Mouse (Mus musculus) lung, postnatal 0 days (tissue): ENCODE measurements around the gene Rhof. TPM values are rescaled to one million over a fixed set of nuclear protein-coding genes. Genes with fewer than 3 reads are reported as not detected.

ENCODE experiments used
- ATAC-seq: fragments of 200-750 bp; cut with Nextera tagmentation; 2 replicates; pipeline ENCODE4 v1.8.0; 2017; ENCODE audit warnings: moderate library complexity
- DNase-seq: peaks from one replicate; pipeline ENCODE4 v3.0.0-alpha.2; 2016; ENCODE audit warnings: low spot score
- H3K27ac ChIP-seq: fragments of 300-500 bp; sonication (generic); 2 replicates; pipeline ENCODE4 v1.5.1; 2014; ENCODE audit warnings: antibody characterized with exemption, mild to moderate bottlenecking, low read length, mixed read lengths
- H3K27me3 ChIP-seq: fragments of 300-500 bp; sonication (generic); replicated peaks from 2 replicates; pipeline ENCODE4 v1.6.1; 2014; ENCODE audit warnings: low read length, mixed read lengths; ENCODE audit not compliant: insufficient read depth
- H3K36me3 ChIP-seq: fragments of 300-500 bp; sonication (generic); 2 replicates; pipeline ENCODE4 v1.6.1; 2014; ENCODE audit warnings: low read length, mixed read lengths; ENCODE audit not compliant: insufficient read depth
- H3K4me1 ChIP-seq: fragments of 300-500 bp; sonication (generic); 2 replicates; pipeline ENCODE4 v1.6.1; 2014; ENCODE audit warnings: antibody characterized with exemption, low read depth, low read length, mixed read lengths; ENCODE audit not compliant: insufficient read depth
- H3K4me2 ChIP-seq: fragments of 300-500 bp; sonication (generic); replicated peaks from 2 replicates; pipeline ENCODE4 v1.6.1; 2014; ENCODE audit warnings: low read depth, mild to moderate bottlenecking, low read length, moderate library complexity, mixed read lengths
- H3K4me3 ChIP-seq: fragments of 300-500 bp; sonication (generic); 2 replicates; pipeline ENCODE4 v1.5.1; 2014; ENCODE audit warnings: low read depth, low read length
- H3K9ac ChIP-seq: fragments of 300-500 bp; sonication (generic); replicated peaks from 2 replicates; pipeline ENCODE4 v1.6.1; 2014; ENCODE audit warnings: low read depth, mild to moderate bottlenecking
- H3K9me3 ChIP-seq: fragments of 300-500 bp; sonication (generic); 2 replicates; pipeline ENCODE4 v1.6.1; 2016; ENCODE audit warnings: low read length, mixed read lengths
- CTCF ChIP-seq: IDR thresholded peaks from 2 replicates; pipeline ENCODE4 v1.5.1; 2016; ENCODE audit warnings: antibody characterized with exemption, mild to moderate bottlenecking
- EP300 ChIP-seq: IDR thresholded peaks from 2 replicates; pipeline ENCODE4 v1.6.1; 2016; ENCODE audit warnings: antibody characterized with exemption, mild to moderate bottlenecking, control low read depth
- WGBS: fragments of 180-500 bp; shearing (Covaris S2); extraction: QIAGEN DNeasy Blood & Tissue Kit; methylation state at CpG from one replicate; pipeline ENCODE4 v1.1.7; 2014; 5-methylcytosine and 5-hydroxymethylcytosine counted together
- polyA plus RNA-seq: library from polyadenylated mRNA; unstranded; fragments of >200 nt; fragmentation: Nextera tagmentation; extraction: Ambion mirVana; gene quantifications from 2 replicates; pipeline ENCODE4 v1.2.1, GENCODE M21; 2015

Rhof gene
- polyA plus RNA-seq, 1 experiment from 2014 or later, result 12.4 TPM

DNA sequence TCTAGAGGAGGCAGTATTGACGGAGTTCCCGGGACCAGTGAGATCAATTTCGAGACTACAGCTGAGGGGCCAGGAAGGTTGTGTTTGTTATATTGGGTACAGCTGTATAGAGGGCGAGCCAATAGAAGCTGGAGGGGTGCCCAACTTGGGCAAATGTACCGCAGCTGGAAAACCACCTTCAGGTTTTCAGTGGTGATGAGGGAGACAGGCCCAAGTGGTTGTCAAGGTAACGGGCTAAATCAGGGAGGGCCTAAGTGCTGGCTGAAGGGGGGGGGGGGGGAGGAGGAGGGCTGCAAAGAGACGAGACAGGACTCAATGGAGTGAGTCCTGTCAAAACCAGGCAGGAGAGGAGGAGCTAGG lies 1.3 kb upstream of the Rhof start:
- DNase-seq (no peak), ATAC-seq (peak; percentile 5; the same call in 1 of the 2 replicates)
- Histone ChIP-seq H3K27ac (peak overlapping the region; percentile 100), H3K36me3 (no peaks in the 10 kb centered on the region), H3K4me2 (no peak overlapping the region; the same call in 1 of the 2 replicates), H3K27me3 (no peaks in the 10 kb centered on the region), H3K9me3 (no peaks in the 10 kb centered on the region), H3K4me3 (no peak overlapping the region), H3K9ac (no peak overlapping the region), H3K4me1 (peaks cover 45% of the 10 kb centered on the region)
- 18% methylated on average over 7 of the region's 7 CpGs for WGBS
- TF ChIP-seq CTCF (no peak), EP300 (no peak; the same call in none of the 2 replicates)

DNA sequence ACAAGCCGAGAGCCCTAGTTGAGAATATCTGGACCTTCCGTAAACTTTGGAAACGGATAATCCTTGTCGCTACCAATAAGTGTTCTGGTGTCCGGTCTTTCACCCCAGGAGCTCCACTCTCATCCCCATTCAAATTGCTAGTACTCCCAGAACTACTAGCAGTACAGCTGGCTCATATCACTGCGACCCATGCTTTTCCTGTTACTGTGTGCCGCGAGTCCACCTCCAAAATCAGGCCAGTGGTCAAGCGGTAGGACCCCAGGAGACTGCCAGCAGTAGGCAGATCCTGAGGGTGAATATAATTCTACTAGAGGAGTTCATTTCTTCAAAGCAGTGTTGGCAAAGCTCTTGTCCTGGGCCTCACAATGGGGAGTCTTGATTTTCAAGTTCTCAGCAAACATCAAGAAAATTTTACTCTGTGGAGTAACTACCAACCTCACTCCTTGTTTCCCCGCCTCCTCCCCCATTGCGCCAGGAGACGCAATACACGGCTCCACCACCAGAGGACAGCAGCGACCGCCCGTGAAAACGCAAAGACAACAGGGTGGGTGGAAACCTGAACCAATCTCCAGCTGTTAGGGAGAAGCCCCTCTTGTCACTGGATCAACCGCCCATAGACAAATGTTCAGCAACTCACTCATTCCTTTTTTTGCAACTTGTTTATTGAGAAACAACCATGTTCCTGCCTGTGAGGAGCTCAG lies 741 bp upstream of the Rhof start:
- Histone ChIP-seq H3K27me3 (no peaks in the 10 kb centered on the region), H3K9ac (no peak overlapping the region), H3K4me2 (peak overlapping the region; percentile 60), H3K9me3 (no peaks in the 10 kb centered on the region), H3K27ac (peak overlapping the region; percentile 100), H3K4me1 (peaks cover 45% of the 10 kb centered on the region), H3K36me3 (no peaks in the 10 kb centered on the region), H3K4me3 (0 out of 2 replicates have a peak overlapping the region, but pooled peaks have one; percentile 33)
- WGBS, result 11% methylated on average over 18 of the region's 18 CpGs
- DNase-seq (peak; percentile 94), ATAC-seq (peak; percentile 2)
- TF ChIP-seq EP300, result peak; percentile 17
- TF ChIP-seq CTCF, result peak; percentile 99

DNA sequence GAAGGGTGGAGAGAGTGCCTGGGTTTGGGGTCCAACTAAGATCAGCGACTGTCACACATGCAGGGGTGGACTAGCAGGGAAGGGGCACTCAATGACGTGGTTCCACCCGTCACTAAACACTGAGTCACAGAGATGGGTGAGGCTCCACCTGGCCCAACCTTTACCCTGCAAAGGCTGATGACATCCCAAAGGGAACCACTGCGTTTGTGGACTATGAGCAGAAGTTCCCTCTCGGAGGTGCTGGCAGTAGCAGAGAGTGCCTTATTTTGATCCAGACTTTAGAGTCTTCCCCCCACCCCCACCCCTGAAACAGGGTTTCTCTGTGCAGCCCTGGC lies 1.7 kb downstream of the Rhof start:
- DNase-seq, result no peak
- Histone ChIP-seq H3K4me2 (no peak overlapping the region; the same call in 1 of the 2 replicates), H3K36me3 (no peaks in the 10 kb centered on the region), H3K27ac (peak overlapping the region; percentile 8), H3K9me3 (no peaks in the 10 kb centered on the region), H3K27me3 (no peaks in the 10 kb centered on the region), H3K4me1 (peaks cover 23% of the 10 kb centered on the region), H3K9ac (no peak overlapping the region), H3K4me3 (no peak overlapping the region)
- no peak for ATAC-seq
- TF ChIP-seq EP300 (no peak), CTCF (no peak)
- 75% methylated on average over 5 of the region's 5 CpGs for WGBS

DNA sequence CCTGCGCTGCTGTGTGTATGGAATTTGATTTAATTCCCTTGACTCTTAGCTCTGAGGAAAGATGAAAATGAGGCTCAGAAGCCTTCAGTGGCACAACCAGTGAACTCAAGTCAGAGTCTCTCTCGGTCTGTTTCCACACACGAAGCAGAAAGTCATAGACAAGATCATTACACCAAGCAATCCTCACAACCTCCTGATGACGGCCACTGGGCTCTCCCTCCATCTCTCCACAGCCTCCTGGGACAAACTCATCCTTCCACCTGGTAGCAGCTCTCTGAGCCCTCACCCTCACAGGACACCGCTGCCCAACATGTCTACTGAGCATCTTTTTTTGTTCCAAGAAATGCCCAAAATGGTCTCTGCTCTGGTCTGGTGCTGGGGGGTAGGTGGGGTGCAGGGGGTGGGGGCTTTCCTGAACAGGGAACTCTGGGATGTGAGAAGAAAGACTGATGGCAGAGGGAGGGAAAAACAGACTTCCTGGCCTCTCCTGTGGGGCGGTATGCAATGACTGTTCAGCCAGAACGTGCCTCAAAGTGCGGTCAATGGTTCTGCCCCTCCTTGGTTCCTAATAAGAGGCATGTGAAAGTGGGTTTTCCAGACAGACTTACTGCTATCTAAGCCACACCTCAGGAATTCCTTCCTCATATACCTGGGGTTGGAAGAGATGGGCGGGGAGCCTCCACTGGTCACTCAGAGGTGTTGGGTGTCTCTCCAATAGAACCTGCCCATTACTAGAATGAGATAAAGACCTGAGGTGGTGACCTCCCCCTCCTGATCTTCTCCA lies 2.3 kb downstream of the Rhof start:
- H3K9me3 ChIP-seq, result no peaks in the 10 kb centered on the region
- WGBS, result 79% methylated on average over 9 of the region's 9 CpGs
- no peak overlapping the region for H3K9ac ChIP-seq
- ATAC-seq (peak; percentile 5), DNase-seq (peak; percentile 40)
- H3K4me3 ChIP-seq, result no peak overlapping the region
- H3K4me2 ChIP-seq, result no peak overlapping the region; the same call in 1 of the 2 replicates
- H3K27me3 ChIP-seq, result no peaks in the 10 kb centered on the region
- peaks cover 20% of the 10 kb centered on the region for H3K4me1 ChIP-seq
- peak overlapping the region; percentile 81 for H3K27ac ChIP-seq
- H3K36me3 ChIP-seq, result no peaks in the 10 kb centered on the region
- TF ChIP-seq EP300 (peak; percentile 50), CTCF (no peak)

DNA sequence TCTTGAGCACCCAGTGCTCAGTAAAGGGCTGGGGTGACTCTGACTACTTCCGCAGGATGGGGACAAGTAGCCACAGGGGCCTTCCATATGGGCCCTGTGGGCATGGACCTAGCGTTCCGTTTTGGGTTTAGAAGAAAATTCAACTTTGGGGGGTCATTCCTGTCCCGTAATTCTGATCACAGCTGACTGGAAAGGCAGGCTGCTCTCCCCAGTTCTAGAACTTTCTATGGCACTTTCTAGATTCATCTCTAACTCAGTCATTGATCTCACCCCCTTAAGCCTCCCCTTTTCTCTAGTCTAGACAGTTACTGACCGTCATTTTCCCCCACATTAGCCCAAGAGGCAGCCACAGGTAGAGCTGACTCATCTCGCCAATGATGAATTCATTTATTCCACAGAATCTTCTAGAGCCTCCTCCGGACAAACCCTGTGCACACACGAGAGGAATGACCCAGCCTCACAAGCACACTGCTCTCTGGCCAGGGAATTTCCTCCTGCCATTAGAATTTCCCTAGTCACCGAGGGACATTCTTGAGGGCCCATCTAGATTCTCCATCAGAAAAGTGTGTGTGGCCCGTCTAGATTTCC lies 3.2 kb downstream of the Rhof start:
- Histone ChIP-seq H3K9ac (no peak overlapping the region), H3K4me2 (0 out of 2 replicates have a peak overlapping the region, but pooled peaks have one; percentile 5), H3K36me3 (no peaks in the 10 kb centered on the region), H3K4me3 (no peak overlapping the region), H3K27ac (peak overlapping the region; percentile 81; the same call in 1 of the 2 replicates), H3K27me3 (no peaks in the 10 kb centered on the region), H3K4me1 (peaks cover 10% of the 10 kb centered on the region), H3K9me3 (no peaks in the 10 kb centered on the region)
- WGBS, result 70% methylated on average over 10 of the region's 10 CpGs
- no peak for DNase-seq
- TF ChIP-seq CTCF, result no peak
- ATAC-seq, result no peak
